Mouse (Mus musculus) embryonic fibroblast, embryonic 13.5 days (primary cell): ENCODE results near the gene Gpr174.

Source experiments
- CTCF ChIP-seq: IDR thresholded peaks from 2 replicates; pipeline ENCODE4 v1.5.1; 2011; ENCODE audit warnings: mild to moderate bottlenecking, control low read depth, low read length, moderate library complexity, borderline replicate concordance; ENCODE audit not compliant: insufficient read depth
- POLR2A ChIP-seq: IDR thresholded peaks from 2 replicates; pipeline ENCODE4 v1.6.1; 2011; ENCODE audit warnings: low read depth, mild to moderate bottlenecking, control low read depth, low read length, moderate library complexity

DNA sequence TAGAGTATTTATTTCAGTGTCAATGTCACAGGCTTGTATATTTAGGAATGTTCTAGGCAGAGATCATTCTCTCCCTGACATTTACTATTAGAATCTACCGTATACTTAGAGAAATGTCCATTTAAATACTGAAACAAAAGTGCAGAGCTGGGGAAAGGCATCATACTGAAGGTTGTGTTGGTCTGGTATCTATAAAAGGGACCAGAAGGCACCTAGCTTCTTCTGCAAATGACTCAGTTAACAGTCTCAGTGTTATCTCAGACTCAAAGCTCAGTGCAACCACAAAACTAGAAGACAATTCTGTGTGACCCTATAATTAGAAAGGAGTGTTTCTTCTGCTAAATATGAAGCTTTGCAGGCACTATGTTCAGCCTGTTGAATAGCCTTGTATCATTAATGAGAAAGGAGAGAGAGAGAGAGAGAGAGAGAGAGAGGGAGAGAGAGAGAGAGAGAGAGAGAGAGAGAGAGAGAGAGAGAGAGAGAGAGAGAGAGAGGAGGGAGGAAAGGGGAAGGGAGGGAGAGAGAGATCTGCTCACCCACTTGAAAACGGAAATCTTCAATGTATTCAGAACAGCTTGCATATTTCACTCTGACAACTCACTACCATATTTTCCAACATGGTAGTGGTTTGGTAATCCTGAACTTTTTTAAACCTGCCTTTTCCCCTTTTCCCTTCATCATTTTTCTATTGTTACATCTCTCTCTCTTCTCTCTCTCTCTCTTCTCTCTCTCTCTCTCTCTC, at the start of gene Gpr174:
- no peak for TF ChIP-seq POLR2A
- no peak for TF ChIP-seq CTCF
